Mouse (Mus musculus) ES-E14 (cell line): ENCODE data around the gene Dcun1d3. TPM values are rescaled to one million over a fixed set of nuclear protein-coding genes. Genes with fewer than 3 reads are reported as not detected.
A peak's percentile ranks its signal among the peaks of the same experiment; 100 is the strongest.

Experiments used
- DNase-seq: peaks from one replicate; pipeline ENCODE4 v3.0.0-alpha.2; 2013; ENCODE audit warnings: low read depth, low spot score
- H3K27ac ChIP-seq: 2 replicates; pipeline ENCODE4 v1.5.1; 2012; ENCODE audit warnings: low read depth, mild to moderate bottlenecking, low read length, moderate library complexity, mixed read lengths; ENCODE audit not compliant: poor library complexity, insufficient read depth, severe bottlenecking
- H3K36me3 ChIP-seq: 2 replicates; pipeline ENCODE4 v1.6.1; 2012; ENCODE audit warnings: mild to moderate bottlenecking, low read length, moderate library complexity, mixed read lengths; ENCODE audit not compliant: control insufficient read depth, poor library complexity, insufficient read depth, severe bottlenecking
- H3K4me1 ChIP-seq, 2 experiments: fragments of 150-350 bp in 1 of 2; sonication (generic) in 1 of 2; 2 replicates each; pipeline ENCODE4 v1.6.1; 2012; ENCODE audit warnings: low read length in 2 of 2, mild to moderate bottlenecking in 1 of 2, mixed read lengths in 1 of 2; ENCODE audit not compliant: control insufficient read depth in 2 of 2, insufficient read depth in 2 of 2, poor library complexity in 1 of 2
- H3K4me3 ChIP-seq, 2 experiments: fragments of 150-350 bp in 1 of 2; sonication (generic) in 1 of 2; 2 replicates each; pipeline ENCODE4 v1.5.1; 2012; ENCODE audit warnings: low read length in 2 of 2, low read depth in 1 of 2, mild to moderate bottlenecking in 1 of 2, mixed read lengths in 1 of 2; ENCODE audit not compliant: insufficient read depth in 1 of 2, poor library complexity in 1 of 2, severe bottlenecking in 1 of 2
- H3K9ac ChIP-seq: 2 replicates; pipeline ENCODE4 v1.6.1; 2012; ENCODE audit warnings: low read depth, mild to moderate bottlenecking, low read length, mixed read lengths; ENCODE audit not compliant: poor library complexity, insufficient read depth, severe bottlenecking
- H3K9me3 ChIP-seq: fragments of 150-350 bp; sonication (generic); 2 replicates; pipeline ENCODE4 v1.6.1; 2012; ENCODE audit warnings: low read depth, mild to moderate bottlenecking, low read length; ENCODE audit not compliant: control insufficient read depth, insufficient read depth
- CHD2 ChIP-seq: IDR thresholded peaks from 2 replicates; pipeline ENCODE4 v1.6.1; 2014; ENCODE audit warnings: mild to moderate bottlenecking, low read depth, low read length, inconsistent platforms
- HCFC1 ChIP-seq: IDR thresholded peaks from 2 replicates; pipeline ENCODE4 v1.6.1; 2012; ENCODE audit warnings: low read length, inconsistent platforms, borderline replicate concordance; ENCODE audit not compliant: insufficient read depth
- MAFK ChIP-seq: IDR thresholded peaks from 2 replicates; pipeline ENCODE4 v1.6.1; 2014; ENCODE audit warnings: mild to moderate bottlenecking, low read depth, low read length, inconsistent platforms; ENCODE audit not compliant: insufficient read depth
- ZC3H11A ChIP-seq: IDR thresholded peaks from 2 replicates; pipeline ENCODE4 v1.6.1; 2012; ENCODE audit warnings: low read depth, mild to moderate bottlenecking, inconsistent platforms, low read length, borderline replicate concordance
- ZNF384 ChIP-seq: IDR thresholded peaks from 2 replicates; pipeline ENCODE4 v1.6.1; 2012; ENCODE audit warnings: low read depth, low read length, inconsistent platforms
- in situ Hi-C, 2 experiments: fragments of 600-800 bp; cut with MboI; formaldehyde crosslinking; loops; one replicate each; pipeline ENCODE4 v1.15.1; 2025; ENCODE audit warnings: low sequenced_read_pairs in 2 of 2, inconsistent platforms in 1 of 2; ENCODE audit not compliant: unreplicated experiment in 2 of 2
- total RNA-seq: library from RNA; depleted of rRNA; stranded (reverse); fragments of 300-350 nt; gene quantifications from 2 replicates; pipeline ENCODE4 v1.2.3, GENCODE M21; 2012

The Dcun1d3 gene
- total RNA-seq, 1 experiment = 26.1 TPM

DNA sequence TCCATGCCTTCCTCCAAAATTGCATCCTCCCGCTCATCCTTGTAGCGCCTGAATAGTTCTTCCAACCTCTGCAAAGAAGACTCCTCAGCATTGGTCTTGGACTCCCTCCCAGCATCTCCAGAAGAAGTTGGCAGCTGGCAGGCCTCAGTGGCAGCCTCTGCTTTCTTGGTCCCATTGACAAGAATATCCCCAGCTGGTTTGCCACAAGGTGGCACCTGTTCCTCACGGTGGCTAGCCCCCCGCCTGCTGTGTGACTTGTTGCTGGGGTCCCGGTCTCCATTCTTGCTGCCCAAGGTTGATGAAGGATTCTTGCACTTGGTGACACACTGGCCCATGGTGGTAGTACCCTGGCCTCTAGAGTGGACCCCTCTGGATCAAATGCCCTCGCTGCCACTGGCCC is 36.6 kb downstream of the Dcun1d3 start:
- in situ Hi-C loops = no loop called here
- H3K9me3 ChIP-seq = no peaks in the 10 kb centered on the region
- TF ChIP-seq ZNF384 (no peak), MAFK (no peak), CHD2 (no peak), ZC3H11A (no peak), HCFC1 (no peak)
- DNase-seq = no peak
- no peak overlapping the region for H3K9ac ChIP-seq
- peaks cover 7% of the 10 kb centered on the region for H3K36me3 ChIP-seq
- 0 out of 4 replicates have a peak overlapping the region, but pooled peaks of 1 of the 2 experiments have one; percentile 0 for H3K4me3 ChIP-seq
- H3K27ac ChIP-seq = peak overlapping the region; percentile 89
- peaks cover 13 to 21% of the 10 kb centered on the region in 2 experiments for H3K4me1 ChIP-seq

DNA sequence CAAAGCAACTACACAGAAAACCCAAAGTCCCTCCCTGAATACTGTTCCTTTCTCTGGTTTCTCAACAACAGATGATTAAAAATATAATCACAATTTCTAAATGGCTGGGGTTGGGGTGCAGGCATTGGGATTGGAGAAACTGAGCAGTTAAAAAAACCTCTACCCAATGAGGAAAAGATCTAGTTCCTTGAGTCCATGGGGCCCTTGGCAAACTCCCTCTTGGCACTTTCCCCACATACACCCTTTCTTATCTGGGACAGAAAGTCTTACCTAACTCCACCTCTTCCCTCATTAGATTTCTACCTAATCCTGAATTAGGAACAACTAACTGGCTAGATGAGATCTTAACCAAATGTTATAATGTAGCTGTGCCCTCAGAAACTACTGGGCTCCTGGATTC is 41.1 kb downstream of the Dcun1d3 start:
- DNase-seq = no peak
- Histone ChIP-seq H3K27ac (no peak overlapping the region), H3K9ac (no peak overlapping the region), H3K9me3 (no peaks in the 10 kb centered on the region), H3K36me3 (peaks cover 7% of the 10 kb centered on the region), H3K4me1 (peaks cover 5 to 13% of the 10 kb centered on the region in 2 experiments), H3K4me3 (no peak overlapping the region)
- in situ Hi-C loops = no loop called here
- TF ChIP-seq CHD2 = no peak
- no peak for TF ChIP-seq MAFK
- TF ChIP-seq ZC3H11A = no peak
- TF ChIP-seq ZNF384 = no peak
- no peak for TF ChIP-seq HCFC1

DNA sequence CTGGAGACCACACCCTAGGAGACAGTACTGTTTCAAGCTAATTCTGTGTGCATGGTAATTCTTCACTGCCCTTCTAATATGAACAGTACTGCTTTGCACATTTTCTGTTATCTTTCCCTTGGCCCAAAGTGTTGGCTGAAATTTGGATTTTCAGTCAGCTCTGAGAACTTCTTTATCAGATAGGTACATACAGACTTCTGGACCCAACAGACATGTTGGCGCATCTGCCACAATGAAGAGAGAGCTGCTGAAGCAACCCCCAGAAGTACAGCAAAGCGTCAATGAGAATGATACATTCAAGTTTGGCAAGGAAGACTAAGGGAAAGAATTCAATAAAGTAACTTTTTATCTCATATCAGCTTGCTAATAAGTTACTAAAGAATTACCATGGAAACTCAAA is 41.7 kb downstream of the Dcun1d3 start:
- H3K4me3 ChIP-seq = no peak overlapping the region
- no peaks in the 10 kb centered on the region for H3K9me3 ChIP-seq
- no peak overlapping the region for H3K27ac ChIP-seq
- peaks cover 6% of the 10 kb centered on the region for H3K36me3 ChIP-seq
- no peak overlapping the region for H3K9ac ChIP-seq
- DNase-seq = no peak
- peaks cover 5 to 8% of the 10 kb centered on the region in 2 experiments for H3K4me1 ChIP-seq
- in situ Hi-C loops = no loop called here
- no peak for TF ChIP-seq MAFK
- no peak for TF ChIP-seq ZNF384

DNA sequence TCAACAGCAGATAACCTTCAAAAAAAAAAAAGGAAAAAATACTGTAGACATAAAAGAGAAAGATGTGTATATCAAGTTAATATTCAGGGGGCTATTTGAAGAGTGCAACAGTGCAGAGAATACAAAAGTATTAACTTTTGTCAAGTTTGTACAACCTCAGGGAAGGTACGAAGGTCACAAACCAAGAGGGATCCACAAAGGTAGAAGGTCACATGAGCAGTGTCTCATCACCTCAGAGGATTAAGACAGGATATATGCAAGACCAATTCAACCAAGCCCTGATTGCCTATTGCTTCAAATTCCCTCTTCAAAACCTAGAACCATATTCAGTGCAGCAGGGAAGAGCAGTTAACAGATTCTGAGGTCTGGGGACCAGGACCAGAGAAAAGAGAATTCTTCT is 42.9 kb downstream of the Dcun1d3 start:
- Histone ChIP-seq H3K27ac (no peak overlapping the region), H3K36me3 (peaks cover 3% of the 10 kb centered on the region), H3K4me3 (no peak overlapping the region), H3K4me1 (peaks cover 5 to 8% of the 10 kb centered on the region in 2 experiments), H3K9me3 (no peaks in the 10 kb centered on the region), H3K9ac (no peak overlapping the region)
- TF ChIP-seq MAFK = no peak
- TF ChIP-seq ZNF384 = no peak
- no peak for TF ChIP-seq HCFC1
- no peak for TF ChIP-seq CHD2
- TF ChIP-seq ZC3H11A = no peak
- in situ Hi-C loops = no loop called here
- DNase-seq = no peak

DNA sequence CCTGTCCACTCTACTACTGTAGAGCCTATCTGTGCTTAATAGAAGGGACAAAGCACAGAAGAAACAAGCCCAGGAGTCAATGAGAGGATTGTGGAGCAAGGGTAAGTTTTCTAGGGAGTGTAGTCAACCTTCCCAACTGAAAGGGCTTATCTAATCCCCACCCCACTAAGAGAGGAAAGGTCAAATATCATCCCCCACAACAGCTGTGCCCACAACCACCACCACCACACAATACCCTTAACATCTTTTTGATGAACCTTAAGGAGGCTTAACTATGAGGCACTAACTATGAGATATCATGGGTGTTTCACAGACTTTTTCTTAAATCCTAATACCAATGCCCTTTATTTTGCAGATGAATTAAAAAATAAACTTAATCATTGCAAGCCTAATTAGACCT is 43.6 kb downstream of the Dcun1d3 start:
- Histone ChIP-seq H3K36me3 (peaks cover 3% of the 10 kb centered on the region), H3K4me3 (no peak overlapping the region), H3K4me1 (peaks cover 5 to 6% of the 10 kb centered on the region in 2 experiments), H3K9me3 (no peaks in the 10 kb centered on the region), H3K27ac (no peak overlapping the region), H3K9ac (no peak overlapping the region)
- DNase-seq = no peak
- TF ChIP-seq HCFC1 (no peak), CHD2 (no peak), ZC3H11A (no peak), ZNF384 (no peak), MAFK (no peak)
- in situ Hi-C loops = no loop called here
